Mouse (Mus musculus) ES-E14 (cell line): ENCODE results near the gene Pigb. TPM values are rescaled to one million over a fixed set of nuclear protein-coding genes. Genes with fewer than 3 reads are reported as not detected.

ENCODE experiments used
- DNase-seq: peaks from one replicate; pipeline ENCODE4 v3.0.0-alpha.2; 2013; ENCODE audit warnings: low read depth, low spot score
- H3K27ac ChIP-seq: 2 replicates; pipeline ENCODE4 v1.5.1; 2012; ENCODE audit warnings: low read depth, mild to moderate bottlenecking, low read length, moderate library complexity, mixed read lengths; ENCODE audit not compliant: poor library complexity, insufficient read depth, severe bottlenecking
- H3K36me3 ChIP-seq: 2 replicates; pipeline ENCODE4 v1.6.1; 2012; ENCODE audit warnings: mild to moderate bottlenecking, low read length, moderate library complexity, mixed read lengths; ENCODE audit not compliant: control insufficient read depth, poor library complexity, insufficient read depth, severe bottlenecking
- H3K4me1 ChIP-seq, 2 experiments: fragments of 150-350 bp in 1 of 2; sonication (generic) in 1 of 2; 2 replicates each; pipeline ENCODE4 v1.6.1; 2012; ENCODE audit warnings: low read length in 2 of 2, mild to moderate bottlenecking in 1 of 2, mixed read lengths in 1 of 2; ENCODE audit not compliant: control insufficient read depth in 2 of 2, insufficient read depth in 2 of 2, poor library complexity in 1 of 2
- H3K4me3 ChIP-seq, 2 experiments: fragments of 150-350 bp in 1 of 2; sonication (generic) in 1 of 2; 2 replicates each; pipeline ENCODE4 v1.5.1; 2012; ENCODE audit warnings: low read length in 2 of 2, low read depth in 1 of 2, mild to moderate bottlenecking in 1 of 2, mixed read lengths in 1 of 2; ENCODE audit not compliant: insufficient read depth in 1 of 2, poor library complexity in 1 of 2, severe bottlenecking in 1 of 2
- H3K9ac ChIP-seq: 2 replicates; pipeline ENCODE4 v1.6.1; 2012; ENCODE audit warnings: low read depth, mild to moderate bottlenecking, low read length, mixed read lengths; ENCODE audit not compliant: poor library complexity, insufficient read depth, severe bottlenecking
- H3K9me3 ChIP-seq: fragments of 150-350 bp; sonication (generic); 2 replicates; pipeline ENCODE4 v1.6.1; 2012; ENCODE audit warnings: low read depth, mild to moderate bottlenecking, low read length; ENCODE audit not compliant: control insufficient read depth, insufficient read depth
- CHD2 ChIP-seq: IDR thresholded peaks from 2 replicates; pipeline ENCODE4 v1.6.1; 2014; ENCODE audit warnings: mild to moderate bottlenecking, low read depth, low read length, inconsistent platforms
- HCFC1 ChIP-seq: IDR thresholded peaks from 2 replicates; pipeline ENCODE4 v1.6.1; 2012; ENCODE audit warnings: low read length, inconsistent platforms, borderline replicate concordance; ENCODE audit not compliant: insufficient read depth
- MAFK ChIP-seq: IDR thresholded peaks from 2 replicates; pipeline ENCODE4 v1.6.1; 2014; ENCODE audit warnings: mild to moderate bottlenecking, low read depth, low read length, inconsistent platforms; ENCODE audit not compliant: insufficient read depth
- ZC3H11A ChIP-seq: IDR thresholded peaks from 2 replicates; pipeline ENCODE4 v1.6.1; 2012; ENCODE audit warnings: low read depth, mild to moderate bottlenecking, inconsistent platforms, low read length, borderline replicate concordance
- ZNF384 ChIP-seq: IDR thresholded peaks from 2 replicates; pipeline ENCODE4 v1.6.1; 2012; ENCODE audit warnings: low read depth, low read length, inconsistent platforms
- in situ Hi-C, 2 experiments: fragments of 600-800 bp; cut with MboI; formaldehyde crosslinking; loops; one replicate each; pipeline ENCODE4 v1.15.1; 2025; ENCODE audit warnings: low sequenced_read_pairs in 2 of 2, inconsistent platforms in 1 of 2; ENCODE audit not compliant: unreplicated experiment in 2 of 2
- total RNA-seq: library from RNA; depleted of rRNA; stranded (reverse); fragments of 300-350 nt; gene quantifications from 2 replicates; pipeline ENCODE4 v1.2.3, GENCODE M21; 2012

Pigb gene
- total RNA-seq, 1 experiment, result 14.9 TPM

DNA sequence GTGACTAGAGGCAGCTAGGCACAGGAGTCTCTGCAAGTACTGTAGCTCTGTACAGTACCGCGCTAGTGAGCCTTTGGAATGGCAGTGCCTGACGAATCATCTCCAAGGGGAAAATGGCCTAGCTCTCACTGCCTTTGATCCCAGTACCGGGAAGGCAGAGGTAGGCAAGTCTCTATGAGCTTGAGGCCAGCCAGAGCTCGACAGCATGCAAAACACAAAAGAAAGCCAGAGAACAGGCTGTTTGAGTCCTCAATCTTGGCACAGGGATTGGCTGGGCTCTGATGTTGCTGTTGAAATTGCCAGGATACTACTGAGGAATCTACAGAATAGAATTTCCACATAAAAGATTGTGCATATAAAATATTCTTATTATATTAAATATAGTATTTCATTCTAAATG is 67.7 kb downstream of the Pigb start:
- Histone ChIP-seq H3K4me3 (no peak overlapping the region), H3K36me3 (no peaks in the 10 kb centered on the region), H3K9me3 (no peaks in the 10 kb centered on the region), H3K4me1 (peaks cover 0 to 2% of the 10 kb centered on the region in 2 experiments; a peak in 1 of 4 replicates), H3K9ac (no peak overlapping the region), H3K27ac (no peak overlapping the region)
- TF ChIP-seq ZNF384, result no peak
- no peak for TF ChIP-seq HCFC1
- TF ChIP-seq MAFK, result no peak
- no peak for TF ChIP-seq CHD2
- no peak for TF ChIP-seq ZC3H11A
- DNase-seq, result no peak
- in situ Hi-C loops, result no loop called here

DNA sequence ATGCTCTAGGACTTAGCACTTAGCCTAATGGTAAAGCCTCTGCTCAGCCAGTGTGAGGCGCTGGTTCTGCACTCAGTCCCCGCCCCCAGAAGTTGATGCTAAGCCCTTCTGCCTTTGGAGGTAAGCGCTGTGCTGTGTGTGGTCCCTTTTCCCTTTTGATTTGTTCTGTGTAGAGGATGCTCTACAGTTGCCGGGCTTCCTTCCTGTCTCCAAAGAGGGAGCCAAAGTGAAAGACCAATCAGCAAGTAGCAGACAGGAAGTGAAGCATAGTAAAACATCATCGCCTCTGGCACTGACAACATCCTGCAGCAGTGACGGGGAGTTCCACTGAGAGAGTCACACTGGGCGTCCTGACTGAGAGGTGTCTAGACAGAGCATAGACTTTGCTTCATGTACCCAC is 70.3 kb downstream of the Pigb start:
- in situ Hi-C loops, result no loop called here
- no peak overlapping the region for H3K27ac ChIP-seq

DNA sequence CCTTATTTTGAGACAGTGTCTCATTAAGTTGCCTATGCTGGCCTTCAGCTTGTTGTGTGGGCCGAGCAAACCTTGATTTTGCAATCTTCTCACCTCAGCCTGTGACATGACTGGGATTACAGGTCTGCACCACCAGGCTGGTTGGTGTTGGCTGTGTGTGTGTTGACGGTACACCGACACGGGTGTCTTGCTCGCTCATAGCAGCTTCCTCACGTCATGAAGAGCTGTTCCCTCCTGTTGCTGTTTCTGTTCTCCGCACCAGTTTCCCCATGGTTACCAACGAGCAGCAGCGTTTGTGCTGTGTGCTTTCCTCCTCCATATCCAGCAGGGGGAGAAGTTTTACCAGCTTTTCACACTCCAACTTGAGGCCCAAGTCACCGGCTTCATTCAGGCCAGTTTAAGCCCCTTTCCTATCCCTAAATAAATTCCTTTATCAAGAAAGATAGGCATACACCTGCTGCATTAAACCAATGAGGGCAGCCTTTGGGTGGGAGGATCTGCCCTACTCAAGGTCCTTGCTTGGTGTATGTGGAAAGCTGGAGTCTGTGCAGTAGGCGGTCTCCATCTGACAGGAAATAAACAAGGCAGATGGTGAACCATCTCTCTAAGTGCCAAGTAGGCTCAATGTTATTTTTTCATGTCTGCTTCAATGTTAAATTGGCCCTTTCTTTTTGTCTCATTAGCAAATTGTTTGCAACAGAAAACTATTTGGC is 71.7 kb downstream of the Pigb start:
- in situ Hi-C loops, result no loop called here
- Histone ChIP-seq H3K4me1 (peaks cover 0 to 2% of the 10 kb centered on the region in 2 experiments; a peak in 1 of 4 replicates), H3K27ac (no peak overlapping the region), H3K4me3 (no peak overlapping the region), H3K9me3 (no peaks in the 10 kb centered on the region), H3K9ac (no peak overlapping the region), H3K36me3 (no peaks in the 10 kb centered on the region)
- TF ChIP-seq CHD2 (no peak), ZC3H11A (peak; percentile 47; the same call in 1 of the 2 replicates), HCFC1 (no peak), ZNF384 (no peak)
- DNase-seq, result peak; percentile 45

More for the DNA sequence above, 70.3 kb downstream of the Pigb start:
- H3K9ac ChIP-seq, result no peak overlapping the region
- peaks cover 0 to 2% of the 10 kb centered on the region in 2 experiments; a peak in 1 of 4 replicates for H3K4me1 ChIP-seq
- no peaks in the 10 kb centered on the region for H3K36me3 ChIP-seq
- H3K4me3 ChIP-seq, result no peak overlapping the region
- DNase-seq, result peak; percentile 49
- no peaks in the 10 kb centered on the region for H3K9me3 ChIP-seq
- TF ChIP-seq ZC3H11A, result no peak; the same call in 1 of the 2 replicates
- no peak for TF ChIP-seq ZNF384

DNA sequence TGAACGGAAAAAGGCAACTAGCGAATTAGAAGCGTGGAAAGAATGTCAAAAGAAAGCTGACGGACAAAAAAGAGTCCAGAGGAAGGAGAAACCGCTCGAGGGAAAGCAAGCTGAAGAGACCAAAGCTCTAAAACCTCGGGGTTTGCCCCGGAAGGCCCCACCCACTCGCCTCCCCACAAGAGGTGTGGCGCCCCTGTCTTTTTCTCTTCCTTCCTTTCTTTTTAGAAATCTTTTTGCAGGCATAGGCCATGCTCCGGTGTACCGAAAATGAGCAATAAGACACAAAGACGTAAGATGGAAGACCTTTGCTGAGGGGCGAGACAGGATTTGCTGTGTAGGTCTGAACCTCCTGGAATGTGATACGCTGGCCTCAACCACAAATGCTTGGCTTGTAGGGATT is 78.2 kb downstream of the Pigb start:
- no peaks in the 10 kb centered on the region for H3K36me3 ChIP-seq
- peak overlapping the region; percentile 15 to 32; a peak in 3 of 4 replicates for H3K4me3 ChIP-seq
- in situ Hi-C loops, result no loop called here
- H3K9me3 ChIP-seq, result no peaks in the 10 kb centered on the region
- H3K9ac ChIP-seq, result peak overlapping the region; percentile 10; the same call in 1 of the 2 replicates
- DNase-seq, result no peak
- TF ChIP-seq ZNF384 (no peak), ZC3H11A (no peak), HCFC1 (no peak), MAFK (no peak), CHD2 (no peak)
- H3K27ac ChIP-seq, result no peak overlapping the region; the same call in 1 of the 2 replicates
- H3K4me1 ChIP-seq, result peaks cover 5% of the 10 kb centered on the region in 2 experiments; a peak in 3 of 4 replicates
